Comparison of ENCODE assay signal across 12 mouse cellular contexts in the genomic region with DNA sequence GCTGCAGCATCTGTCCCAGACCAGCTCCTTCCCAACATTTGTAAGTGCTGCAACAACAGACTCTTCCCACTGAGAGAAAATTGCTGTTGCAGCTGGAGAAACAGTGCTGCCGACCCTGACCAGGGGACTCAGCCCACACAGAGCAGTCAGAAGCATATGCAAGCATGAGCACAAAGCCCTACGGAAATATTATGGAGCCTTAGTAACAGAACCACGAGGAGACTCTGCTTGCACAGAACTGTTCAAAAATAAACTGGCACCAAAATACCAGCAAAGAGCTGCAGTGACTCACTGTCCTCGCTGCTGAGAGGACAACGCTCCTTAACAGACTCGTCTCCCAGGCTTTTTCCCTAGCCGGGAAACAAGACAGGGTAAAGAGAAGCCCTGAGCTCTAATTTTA. TPM values are rescaled to one million over a fixed set of nuclear protein-coding genes. Genes with fewer than 3 reads are reported as not detected.
A peak's percentile ranks its signal among the peaks of the same experiment; 100 is the strongest.
DNase-seq lines count a peak whose midpoint lies in the region; ATAC-seq and TF ChIP-seq lines count a peak whose summit lies in the region.
"Had no signal": no experiment of that assay in that cellular context is flagged by ENCODE, and none has a peak within 500 bp of the region (broad histone marks: within the 10 kb centered on the region; RNA-seq: fewer than 3 reads in every experiment).

No protein-coding gene starts in this region.

- intact Hi-C loops in heart, postnatal 10 days (cut with DNase I), result no loop called here

- no peak overlapping the region for H3K4me2 ChIP-seq in lung, postnatal 0 days (replicated peaks; ENCODE audit: low read depth, low read length)
- H3K4me2 ChIP-seq: intestine, embryonic 15.5 days had no signal

- DNase-seq in heart, embryonic 10.5 days (ENCODE audit: low spot score), result no peak
- no peak for DNase-seq in heart, postnatal 10 days
- no peak for DNase-seq in lung, postnatal 0 days (ENCODE audit: low spot score)
- DNase-seq in lung, adult 18-20 months, result no peak
- peak; percentile 40 to 63 for DNase-seq in left cerebral cortex, adult 18-20 months (ENCODE audit: low spot score in 2 of 2)
- DNase-seq in telencephalon, adult 2 months (ENCODE audit: low read depth, low spot score), result peak; percentile 96
- no peak for DNase-seq in kidney, adult 18-20 months
- no peak for DNase-seq in retina, postnatal 1 day
- DNase-seq: cerebellum, postnatal 25 days had no signal

- H3K9ac ChIP-seq in lung, postnatal 0 days (replicated peaks; ENCODE audit: low read depth), result no peak overlapping the region
- H3K9ac ChIP-seq: intestine, embryonic 15.5 days had no signal

- no peak for TF ChIP-seq CTCF in lung, postnatal 0 days (IDR thresholded peaks at IDR 0.05)

- H3K4me1 ChIP-seq in heart, embryonic 10.5 days, result peaks cover 51% of the 10 kb centered on the region
- peaks cover 9% of the 10 kb centered on the region; the same call in 1 of the 2 replicates for H3K4me1 ChIP-seq in lung, postnatal 0 days (ENCODE audit: insufficient read depth, low read depth, low read length)

- H3K36me3 ChIP-seq in heart, embryonic 10.5 days, result no peaks in the 10 kb centered on the region
- H3K36me3 ChIP-seq in lung, postnatal 0 days (ENCODE audit: insufficient read depth, low read length), result no peaks in the 10 kb centered on the region
- H3K36me3 ChIP-seq: intestine, embryonic 15.5 days had no signal

- ATAC-seq in lung, postnatal 0 days, result peak; percentile 32; the same call in 1 of the 2 replicates
- ATAC-seq: forebrain, embryonic 16.5 days; intestine, embryonic 15.5 days had no signal

- no peaks in the 10 kb centered on the region for H3K9me3 ChIP-seq in heart, embryonic 10.5 days
- no peaks in the 10 kb centered on the region for H3K9me3 ChIP-seq in lung, postnatal 0 days (ENCODE audit: low read length)
- H3K9me3 ChIP-seq: intestine, embryonic 15.5 days had no signal

- WGBS in heart, embryonic 10.5 days, result 38% methylated on average over 7 of the region's 7 CpGs
- WGBS in lung, postnatal 0 days, result 58% methylated on average over 7 of the region's 7 CpGs

- no peak overlapping the region for H3K4me3 ChIP-seq in heart, embryonic 10.5 days
- no peak overlapping the region for H3K4me3 ChIP-seq in lung, postnatal 0 days (ENCODE audit: low read depth, low read length)
- H3K4me3 ChIP-seq: intestine, embryonic 15.5 days had no signal

- TF ChIP-seq EP300 in lung, postnatal 0 days (IDR thresholded peaks at IDR 0.05), result no peak

- no peaks in the 10 kb centered on the region for H3K27me3 ChIP-seq in heart, embryonic 10.5 days (ENCODE audit: insufficient read depth, poor library complexity, severe bottlenecking)
- no peaks in the 10 kb centered on the region for H3K27me3 ChIP-seq in lung, postnatal 0 days (replicated peaks; ENCODE audit: insufficient read depth, low read length)
- H3K27me3 ChIP-seq: CH12.LX; intestine, embryonic 15.5 days had no signal

- H3K27ac ChIP-seq in heart, embryonic 10.5 days, result peak overlapping the region; percentile 69
- no peak overlapping the region for H3K27ac ChIP-seq in lung, postnatal 0 days (ENCODE audit: low read length)
- H3K27ac ChIP-seq: intestine, embryonic 15.5 days had no signal

RNA-seq across cellular contexts. Expression of gene Pacsin2, which starts 47.0 kb away (rescaled TPM):
- polyA plus RNA-seq in heart, embryonic 10.5 days (2016; fragmentation: Nextera tagmentation; extraction: Ambion mirVana), result 81.9 and 82.4 TPM in 2 replicates
- 100 to 1,000 TPM; 162 to 168 TPM for total RNA-seq in heart, postnatal 10 days (2021)
- polyA plus RNA-seq in lung, postnatal 0 days (2015; fragmentation: Nextera tagmentation; extraction: Ambion mirVana), result 46.7 and 51.7 TPM in 2 replicates
- 100 to 1,000 TPM; 105 to 116 TPM for total RNA-seq in left cerebral cortex, adult 18-20 months (2021)

Comparison
In these comparisons a context has a peak if more than half of its experiments do, and no peak if none do; other contexts are left out.
1. DNase-seq: peak in left cerebral cortex, adult 18-20 months (2 of 2) and telencephalon, adult 2 months (single experiment); none in heart, embryonic 10.5 days (single experiment), heart, postnatal 10 days (0 of 2), lung, postnatal 0 days (single experiment), lung, adult 18-20 months (0 of 2), kidney, adult 18-20 months (single experiment) and retina, postnatal 1 day (single experiment).